Mouse (Mus musculus) T-helper 17 cell (primary cell): Measurements from ENCODE around the gene Zbtb39.

ENCODE experiments used
- in situ Hi-C, 2 experiments: fragments of 300-600 bp; cut with MboI, MseI; formaldehyde crosslinking; loops; 1 replicate in 1 of 2; 2 replicates in 1 of 2; pipeline ENCODE4 v1.15.1; 2025; ENCODE audit warnings: high pct_unique_total_duplicates in 2 of 2

The Zbtb39 gene

GRCm38 (mm10) chr10:127739083-127739660, at the start of gene Zbtb39:
Gene Zbtb39, plus strand, starts transcription at chr10:127739538.
- in situ Hi-C loops = no loop called here

DNA sequence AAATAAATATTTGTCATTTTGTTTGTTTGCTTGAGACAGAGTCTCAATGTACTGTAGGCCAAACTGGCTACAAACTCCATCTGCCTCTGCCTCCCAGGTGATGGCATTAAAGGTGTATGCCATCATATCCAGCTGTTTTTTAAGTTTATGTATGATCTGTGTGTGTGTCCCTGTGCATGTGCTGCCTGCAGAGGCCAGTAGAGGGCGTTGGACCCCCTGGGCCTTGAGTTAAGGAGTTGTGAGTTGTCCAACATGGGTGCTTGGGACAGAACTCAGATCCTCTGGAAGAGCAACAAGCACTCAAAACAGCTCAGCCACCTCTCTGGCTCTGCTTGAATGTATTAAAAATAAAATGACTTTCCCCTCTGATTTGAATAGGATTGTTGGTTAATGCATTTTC, 48.3 kb upstream of the Zbtb39 start:
- in situ Hi-C loops = no loop called here

- in situ Hi-C loops = no loop called here
These were observed 44.7 kb upstream of the Zbtb39 start for GRCm38 (mm10) chr10:127694636-127695035.

GRCm38 (mm10) chr10:127695775-127696174, 43.6 kb upstream of the Zbtb39 start:
- in situ Hi-C loops = no loop called here

DNA sequence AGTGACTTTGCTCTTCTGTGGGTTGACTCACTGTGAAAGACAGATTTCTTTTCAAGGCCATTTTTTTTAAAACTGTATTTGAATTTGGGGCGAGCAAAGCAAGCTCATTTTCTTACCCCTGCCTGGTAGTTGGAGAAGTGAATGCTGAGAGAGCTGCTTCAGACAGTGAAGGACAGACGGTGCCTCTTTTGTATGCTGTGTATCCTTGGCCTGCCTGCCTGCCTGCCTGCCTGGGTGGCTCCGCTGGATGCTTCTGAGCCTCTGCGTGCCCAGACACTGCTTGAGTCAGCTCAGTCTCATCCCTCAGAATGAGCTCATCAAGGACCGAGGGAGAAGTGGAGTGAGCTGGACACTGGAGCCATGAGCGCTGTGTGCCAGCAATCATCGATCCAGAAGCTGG, 40.4 kb upstream of the Zbtb39 start:
- in situ Hi-C loops = no loop called here

DNA sequence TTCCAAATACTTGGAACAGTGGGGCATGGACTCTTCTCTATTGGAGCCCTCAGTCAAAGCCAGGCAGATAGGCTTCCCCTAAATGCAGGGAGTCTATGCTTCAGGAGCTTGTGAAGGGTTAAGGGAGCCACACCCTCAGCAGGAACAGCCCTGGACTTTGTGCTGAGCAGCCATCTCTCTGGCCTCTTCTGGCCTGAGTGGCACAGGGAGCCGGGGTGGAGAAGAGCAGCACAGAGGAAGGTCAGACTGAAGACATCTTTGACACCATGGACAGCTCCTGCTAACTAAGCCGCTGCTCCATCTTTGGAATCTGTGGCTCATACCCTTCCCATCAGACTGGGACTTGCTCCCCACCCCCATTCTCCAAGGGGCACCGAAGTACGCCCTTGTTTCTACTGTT, 36.0 kb upstream of the Zbtb39 start:
- in situ Hi-C loops = no loop called here

GRCm38 (mm10) chr10:127704293-127704692, 35.0 kb upstream of the Zbtb39 start:
- in situ Hi-C loops = no loop called here

GRCm38 (mm10) chr10:127704766-127705220, 34.5 kb upstream of the Zbtb39 start, which contains the start of gene Myo1a:
Gene Myo1a, plus strand, starts transcription at chr10:127705170.
- in situ Hi-C loops = no loop called here

- in situ Hi-C loops = no loop called here
These were observed 33.6 kb upstream of the Zbtb39 start for GRCm38 (mm10) chr10:127705783-127706182.

DNA sequence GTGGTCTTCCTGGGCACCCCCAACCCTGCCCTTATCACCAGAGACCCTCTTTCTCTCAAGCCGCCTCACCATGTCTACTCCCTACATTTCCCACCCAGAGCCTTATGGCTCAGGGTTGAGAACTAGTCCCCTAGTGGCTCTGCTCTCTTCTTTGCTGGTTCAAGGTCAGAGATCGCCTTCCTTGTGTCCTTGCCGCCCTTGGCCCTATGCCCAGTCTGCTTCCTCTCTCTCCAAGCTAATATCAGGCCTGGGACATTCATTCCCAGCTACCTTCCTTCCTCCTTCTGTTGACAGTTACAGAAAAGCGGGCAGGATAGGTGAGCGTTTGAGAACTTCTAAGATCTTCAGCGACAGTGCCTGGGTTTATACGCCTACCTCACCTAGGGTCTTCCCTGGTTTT, 31.6 kb upstream of the Zbtb39 start:
- in situ Hi-C loops = no loop called here

GRCm38 (mm10) chr10:127708850-127709370, 30.4 kb upstream of the Zbtb39 start:
- in situ Hi-C loops = no loop called here

- in situ Hi-C loops = no loop called here
These were observed 29.0 kb upstream of the Zbtb39 start for GRCm38 (mm10) chr10:127710331-127710730.

DNA sequence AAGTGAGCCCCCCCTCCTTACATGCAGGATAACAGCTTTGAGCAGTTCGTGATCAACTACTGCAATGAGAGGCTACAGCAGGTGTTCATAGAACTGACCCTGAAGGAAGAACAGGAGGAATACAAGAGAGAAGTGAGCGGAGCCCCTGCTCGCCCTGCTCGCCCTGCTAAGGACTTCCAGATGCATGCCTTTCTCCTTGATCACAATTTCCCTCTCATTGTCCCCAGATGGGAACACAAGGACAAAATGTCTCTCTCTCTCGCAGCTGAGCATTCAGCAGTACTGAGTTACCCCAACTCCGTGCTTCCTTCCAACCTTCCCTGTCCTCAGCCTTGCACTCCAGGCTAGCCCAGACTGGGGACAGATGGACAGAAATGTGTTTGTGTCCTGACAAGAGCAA, 26.6 kb upstream of the Zbtb39 start:
- in situ Hi-C loops = no loop called here

GRCm38 (mm10) chr10:127721671-127722418, 17.5 kb upstream of the Zbtb39 start:
- in situ Hi-C loops = no loop called here

DNA sequence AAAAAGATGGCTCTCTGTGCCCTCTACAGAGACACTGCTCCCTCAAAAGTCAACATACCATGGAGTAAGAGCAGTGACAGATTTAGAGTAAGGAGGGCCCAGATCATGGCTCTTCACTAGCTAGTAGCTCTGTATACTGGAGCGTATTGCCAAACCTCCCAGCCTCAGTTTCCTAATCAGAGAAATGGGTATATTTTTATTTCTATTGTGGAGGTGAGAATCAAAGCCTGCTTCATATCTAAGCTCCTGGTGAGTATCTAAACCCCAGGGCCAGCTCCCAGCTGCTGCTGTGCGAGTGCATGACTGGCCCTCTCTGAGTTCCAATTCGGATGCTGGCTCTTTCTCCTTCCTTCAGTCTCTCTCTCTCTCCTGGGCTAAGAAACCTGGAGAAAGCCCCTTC, 15.2 kb upstream of the Zbtb39 start, which contains the start of gene Tac2:
Tac2 (plus strand) TSS at position 301 of the 400 bp plus-strand sequence.
- in situ Hi-C loops = no loop called here

DNA sequence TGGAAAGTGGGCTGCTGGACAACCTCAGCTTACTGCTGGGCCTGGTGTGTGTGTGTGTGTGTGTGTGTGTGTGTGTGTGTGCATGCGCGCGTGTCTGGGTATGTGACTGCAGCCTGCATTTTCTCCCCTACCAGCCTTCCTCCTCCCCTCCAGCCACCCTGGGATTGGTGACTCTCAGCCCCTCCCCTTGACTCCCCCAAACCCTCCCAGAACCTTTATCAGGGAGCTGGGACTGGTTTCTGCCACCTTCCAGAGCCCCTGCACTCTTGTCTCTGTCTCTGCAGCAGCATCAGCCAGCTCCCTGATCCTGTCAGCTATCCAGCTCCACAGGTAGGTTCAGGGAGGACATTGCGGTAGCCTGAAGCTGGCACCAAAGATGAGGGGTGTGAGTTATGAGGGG, 14.2 kb upstream of the Zbtb39 start:
- in situ Hi-C loops = no loop called here

DNA sequence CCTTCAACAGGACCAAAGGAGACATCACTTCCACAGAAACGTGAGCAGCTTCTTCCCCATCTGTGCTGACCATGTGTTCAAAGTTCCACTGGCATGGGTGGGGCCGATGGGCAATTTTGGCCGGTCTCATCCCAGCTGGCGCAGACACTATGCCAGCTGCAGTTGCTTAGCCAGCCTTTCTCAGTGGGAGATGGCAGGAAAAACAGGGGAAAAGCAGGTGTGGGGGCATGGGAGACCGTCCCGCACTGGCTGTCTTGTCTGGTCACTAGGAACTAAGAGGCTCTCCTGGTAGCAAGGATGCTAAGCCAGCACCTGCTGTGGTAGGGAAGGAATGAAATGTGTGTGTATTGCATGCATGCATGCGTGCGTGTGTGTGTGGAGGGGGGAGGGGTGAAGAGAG, 10.9 kb upstream of the Zbtb39 start:
- in situ Hi-C loops = no loop called here

DNA sequence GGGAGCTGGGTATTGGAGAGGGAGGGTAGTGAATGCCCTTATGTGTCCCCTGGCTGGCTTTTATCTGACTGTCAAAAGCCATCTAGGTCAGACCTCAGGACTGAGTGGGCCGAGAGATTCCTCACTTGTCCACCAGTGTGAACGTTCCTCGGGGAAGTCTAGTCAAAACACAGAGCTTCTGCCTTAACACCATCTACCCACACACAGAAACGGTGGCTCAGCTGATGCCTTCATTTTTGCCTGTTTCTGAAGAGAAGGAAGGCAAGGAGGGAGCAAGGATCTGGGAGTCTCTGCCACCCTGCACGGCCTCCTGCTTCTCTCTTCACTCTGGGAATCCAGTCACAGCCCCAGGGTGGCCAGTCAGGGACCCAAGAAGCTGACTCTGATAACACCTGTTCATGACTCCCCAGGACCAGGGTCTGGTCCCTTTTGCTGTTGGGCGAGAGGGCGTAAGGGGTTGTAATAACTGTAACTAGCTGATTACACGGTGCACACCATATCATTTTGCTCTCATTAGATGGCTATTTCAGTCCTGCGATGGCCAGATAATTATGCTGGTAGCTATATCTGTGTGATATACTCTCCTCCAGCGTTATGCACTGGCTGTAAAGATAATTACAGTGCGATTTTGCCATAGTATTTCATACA, 8.9 kb upstream of the Zbtb39 start:
- in situ Hi-C loops = no loop called here

DNA sequence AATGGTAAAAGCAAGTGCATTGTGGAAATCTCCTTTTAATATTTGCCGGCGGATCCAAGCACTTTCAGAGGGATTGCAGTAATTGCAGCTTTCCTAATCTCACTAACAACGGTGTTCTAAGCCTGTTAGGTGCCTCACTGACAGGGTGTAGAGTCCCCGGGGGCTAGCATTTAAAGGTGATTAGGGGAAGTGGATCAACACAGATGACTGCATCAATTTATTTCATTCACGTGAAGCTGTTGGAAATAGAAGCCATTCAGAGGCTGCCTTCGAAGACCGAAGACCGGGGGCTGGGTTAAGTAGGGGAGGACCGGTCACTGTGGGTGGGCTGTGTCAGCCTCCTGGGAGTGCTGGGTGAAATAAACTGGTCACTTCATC, 8.4 kb upstream of the Zbtb39 start:
- in situ Hi-C loops = no loop called here

DNA sequence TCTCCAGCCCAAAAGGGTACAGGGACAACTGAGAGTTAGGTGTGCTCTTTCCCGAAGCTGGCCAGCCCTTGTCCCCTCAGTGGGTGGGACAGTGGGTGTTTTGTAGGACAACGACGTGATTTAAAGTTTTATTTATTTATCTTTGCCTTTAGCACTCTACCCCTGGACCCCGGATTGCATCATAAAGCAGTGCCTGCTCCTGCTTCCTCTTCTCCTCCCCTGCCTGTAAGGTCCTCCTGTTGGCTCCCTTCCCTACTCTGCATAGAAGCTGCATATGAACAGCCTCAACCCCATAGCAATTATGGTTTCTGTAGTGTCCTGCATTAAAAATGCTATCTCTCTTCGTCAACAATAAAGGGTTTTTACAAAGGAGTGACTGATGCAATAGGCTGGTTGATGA, 7.9 kb upstream of the Zbtb39 start:
- in situ Hi-C loops = no loop called here

DNA sequence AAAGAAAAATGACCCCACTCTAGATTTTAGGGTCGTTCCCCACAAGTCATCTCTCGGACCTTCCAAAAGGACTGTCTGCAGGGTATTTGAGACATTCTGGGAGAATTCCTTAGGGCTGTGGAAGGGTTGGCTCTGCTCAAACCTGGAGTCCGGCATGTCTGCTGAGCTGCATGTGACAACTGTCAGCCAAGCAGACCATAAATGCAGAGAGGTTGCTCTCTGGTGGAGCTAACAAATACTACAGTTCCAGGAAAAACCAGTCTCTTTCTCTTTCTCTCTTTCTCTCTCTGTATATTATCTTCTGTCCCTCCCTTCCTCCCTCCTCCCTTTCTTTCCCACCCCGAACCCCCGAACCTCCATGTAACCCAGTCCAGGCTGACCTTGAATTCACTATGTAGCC, 4.9 kb upstream of the Zbtb39 start:
- in situ Hi-C loops = no loop called here

DNA sequence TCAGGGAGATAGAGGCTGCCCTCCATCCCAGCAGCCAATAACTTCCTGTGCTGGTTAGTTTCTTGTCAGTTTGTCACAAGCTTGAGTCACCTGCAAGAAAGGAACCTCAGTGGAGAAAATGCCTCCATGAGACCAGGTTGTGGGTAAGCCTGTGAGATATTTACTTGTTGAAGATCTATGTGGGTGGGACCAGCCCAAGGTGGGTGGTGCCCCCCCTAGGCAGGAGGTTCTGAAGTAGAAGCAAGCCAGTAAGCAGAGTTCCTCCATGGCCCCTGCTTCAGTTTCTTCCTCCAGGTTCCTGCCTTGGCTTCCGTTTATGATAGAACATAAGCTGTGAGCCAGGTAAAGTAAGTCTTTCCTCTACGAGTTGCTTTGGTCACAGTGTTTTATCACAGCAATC, 3.1 kb upstream of the Zbtb39 start:
- in situ Hi-C loops = no loop called here

- in situ Hi-C loops = no loop called here
These were observed 2.4 kb upstream of the Zbtb39 start for GRCm38 (mm10) chr10:127736916-127737315.
